Mouse (Mus musculus) megakaryocyte, embryonic 14.5 days (primary cell): Measurements from ENCODE around the gene Rab30. TPM values are rescaled to one million over a fixed set of nuclear protein-coding genes. Genes with fewer than 3 reads are reported as not detected.

Experiments
- H3K27me3 ChIP-seq: replicated peaks from 2 replicates; pipeline ENCODE3; 2012; ENCODE audit warnings: inconsistent platforms
- H3K36me3 ChIP-seq: replicated peaks from 2 replicates; pipeline ENCODE3; 2012; ENCODE audit warnings: low read length, inconsistent platforms, mixed read lengths
- H3K4me1 ChIP-seq: 2 replicates; pipeline ENCODE4 v1.6.1; 2012; ENCODE audit warnings: inconsistent platforms
- H3K4me3 ChIP-seq: replicated peaks from 2 replicates; pipeline ENCODE3; 2012; ENCODE audit warnings: moderate library complexity, mild to moderate bottlenecking, inconsistent platforms
- H3K9me3 ChIP-seq: 2 replicates; pipeline ENCODE4 v1.6.1; 2012; ENCODE audit warnings: inconsistent platforms
- FLI1 ChIP-seq: IDR thresholded peaks from 2 replicates; pipeline ENCODE4 v1.6.1; 2012; ENCODE audit warnings: low read length, inconsistent platforms, mixed read lengths
- GATA1 ChIP-seq: IDR thresholded peaks from 3 replicates; pipeline ENCODE4 v1.6.1; 2012; ENCODE audit warnings: mixed read lengths, low read length, inconsistent platforms, borderline replicate concordance
- polyA plus RNA-seq: library from polyadenylated mRNA; stranded (reverse); fragments of >175 nt; gene quantifications from 2 replicates; pipeline ENCODE4 v1.2.3, GENCODE M21; 2012; ENCODE audit warnings: low replicate concordance; ENCODE audit not compliant: insufficient read depth

The Rab30 gene
- polyA plus RNA-seq, 1 experiment: not detected

DNA sequence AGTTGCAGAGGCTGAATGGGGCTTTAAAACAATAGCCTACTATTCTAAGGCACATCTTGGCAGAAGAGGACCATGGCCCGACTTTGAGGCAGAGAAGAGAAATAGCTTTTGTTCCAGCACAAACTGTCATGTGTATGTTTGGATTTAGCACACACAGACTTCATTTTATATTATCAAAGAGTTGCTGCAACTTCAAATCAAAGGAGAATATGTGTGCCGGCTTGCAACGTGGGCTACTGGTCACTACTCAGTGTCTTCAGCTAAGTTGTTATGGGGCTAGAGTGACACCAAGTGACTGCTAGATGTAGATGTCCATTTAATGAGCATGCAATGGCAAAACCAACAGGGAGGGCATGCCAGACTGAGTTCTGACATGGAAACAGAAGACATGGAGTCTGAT is 86.6 kb downstream of the Rab30 start:
- Histone ChIP-seq H3K4me3 (no peak overlapping the region), H3K9me3 (no peaks in the 10 kb centered on the region), H3K27me3 (peaks cover 1% of the 10 kb centered on the region), H3K36me3 (no peaks in the 10 kb centered on the region), H3K4me1 (peaks cover 13% of the 10 kb centered on the region)
- TF ChIP-seq FLI1 (no peak), GATA1 (no peak)

DNA sequence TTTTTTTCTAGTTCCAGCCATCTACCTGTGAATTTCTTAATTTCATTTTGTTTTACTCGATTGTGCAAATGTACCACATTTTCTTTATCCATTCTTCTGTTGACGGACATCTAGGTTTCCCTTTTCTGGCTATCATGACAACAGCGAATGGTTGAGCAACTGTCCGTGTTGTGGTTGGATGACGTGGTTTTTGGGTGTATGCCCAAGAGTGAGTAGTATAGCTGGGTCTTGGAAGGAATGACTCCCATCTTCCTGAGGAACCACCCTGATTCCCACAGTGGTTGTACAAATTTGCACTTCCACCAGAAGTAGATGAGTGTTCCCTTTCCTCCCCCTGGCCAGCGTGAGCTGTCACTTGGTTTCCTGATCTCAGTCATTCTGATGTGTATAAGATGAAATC is 91.0 kb downstream of the Rab30 start:
- TF ChIP-seq FLI1 (no peak), GATA1 (no peak)
- Histone ChIP-seq H3K4me3 (no peak overlapping the region), H3K36me3 (peaks cover 4% of the 10 kb centered on the region), H3K9me3 (no peaks in the 10 kb centered on the region), H3K4me1 (peaks cover 13% of the 10 kb centered on the region), H3K27me3 (no peaks in the 10 kb centered on the region)

DNA sequence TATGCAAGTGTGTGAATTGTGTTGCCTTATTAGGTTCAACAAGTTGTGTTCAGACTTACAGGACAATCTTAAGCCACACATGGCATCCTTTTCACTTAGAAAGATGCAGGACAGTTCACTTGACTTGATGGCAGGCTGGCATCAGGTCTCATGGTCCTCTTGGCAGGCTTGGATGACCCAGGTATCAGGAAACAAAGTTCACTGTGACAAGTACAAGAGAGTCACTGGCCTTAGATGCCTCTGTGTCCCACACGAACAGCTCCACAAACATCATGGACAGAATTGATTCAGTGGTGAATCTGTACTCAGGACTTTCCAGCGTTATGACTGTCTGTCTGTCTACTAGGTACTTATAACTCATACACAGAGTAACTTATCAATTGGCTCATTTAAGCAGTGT is 93.0 kb downstream of the Rab30 start:
- H3K4me3 ChIP-seq: no peak overlapping the region
- TF ChIP-seq FLI1 (no peak), GATA1 (no peak)
- peaks cover 4% of the 10 kb centered on the region for H3K36me3 ChIP-seq
- H3K4me1 ChIP-seq: peaks cover 15% of the 10 kb centered on the region
- no peaks in the 10 kb centered on the region for H3K9me3 ChIP-seq
- H3K27me3 ChIP-seq: no peaks in the 10 kb centered on the region

DNA sequence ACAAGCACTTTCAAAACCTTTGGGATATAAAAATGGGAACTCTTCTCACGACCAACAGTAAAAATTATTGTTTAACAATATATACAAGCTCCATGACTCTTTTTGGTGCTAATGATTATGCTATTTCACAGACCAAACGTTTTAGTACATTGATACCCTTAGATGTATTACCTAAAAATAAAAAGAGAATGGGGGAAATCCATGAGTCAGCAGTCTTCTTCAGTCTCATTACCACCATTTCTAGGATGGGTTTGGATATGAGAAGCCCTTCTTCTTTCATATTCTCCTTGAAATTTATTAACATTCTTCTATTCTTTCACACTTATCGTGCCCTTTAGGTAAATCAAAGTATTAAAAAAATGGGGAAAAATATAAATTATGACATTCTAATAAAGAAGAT is 95.0 kb downstream of the Rab30 start:
- H3K36me3 ChIP-seq: peaks cover 4% of the 10 kb centered on the region
- H3K9me3 ChIP-seq: no peaks in the 10 kb centered on the region

DNA sequence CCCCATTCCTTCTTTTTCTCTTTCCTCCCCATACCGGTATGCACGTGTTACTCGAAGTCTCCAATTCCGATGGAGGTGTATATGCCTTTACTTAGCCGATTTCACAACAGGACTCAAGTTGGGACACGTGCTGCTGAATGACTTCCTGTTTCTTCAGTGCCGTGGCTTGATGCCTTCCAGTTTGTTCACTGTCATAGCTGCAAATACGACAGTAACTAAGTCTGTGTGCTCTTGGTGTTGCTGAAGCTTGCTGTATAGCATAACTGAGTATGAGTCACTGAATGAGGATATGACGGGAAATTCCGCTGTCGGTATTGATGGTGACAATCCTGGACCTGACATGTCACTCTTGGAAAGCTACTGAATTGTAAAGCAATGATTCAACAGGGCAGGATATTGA is 95.8 kb downstream of the Rab30 start:
- H3K36me3 ChIP-seq: peaks cover 4% of the 10 kb centered on the region
- peaks cover 15% of the 10 kb centered on the region for H3K4me1 ChIP-seq
- no peak overlapping the region for H3K4me3 ChIP-seq
- no peaks in the 10 kb centered on the region for H3K27me3 ChIP-seq
- no peaks in the 10 kb centered on the region for H3K9me3 ChIP-seq
- no peak for TF ChIP-seq FLI1

More for the DNA sequence above, 95.0 kb downstream of the Rab30 start:
- TF ChIP-seq FLI1 (no peak), GATA1 (no peak)
- Histone ChIP-seq H3K4me1 (peaks cover 15% of the 10 kb centered on the region), H3K4me3 (no peak overlapping the region), H3K27me3 (no peaks in the 10 kb centered on the region)

DNA sequence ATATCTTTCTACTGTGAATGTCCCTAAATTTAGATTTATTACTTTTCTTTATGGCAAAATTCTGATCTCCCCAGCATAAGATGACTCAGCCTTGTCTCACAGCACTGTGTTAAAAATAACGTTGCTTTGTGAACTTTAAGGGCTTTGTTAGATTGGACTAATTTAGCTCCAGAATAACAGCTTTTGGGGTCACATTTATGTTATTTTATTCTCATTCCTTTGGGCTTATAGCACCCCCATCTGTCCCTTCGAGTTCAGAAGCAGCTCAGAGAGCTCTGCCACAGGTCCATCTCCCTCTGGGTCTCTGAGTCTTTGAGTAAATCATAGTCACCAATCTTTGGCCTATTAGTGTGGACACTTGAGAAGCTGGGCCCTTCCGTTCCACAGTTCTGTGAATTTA is 96.5 kb downstream of the Rab30 start:
- Histone ChIP-seq H3K9me3 (no peaks in the 10 kb centered on the region), H3K4me3 (no peak overlapping the region), H3K36me3 (peaks cover 4% of the 10 kb centered on the region), H3K4me1 (peaks cover 9% of the 10 kb centered on the region), H3K27me3 (no peaks in the 10 kb centered on the region)
- TF ChIP-seq GATA1 (no peak), FLI1 (no peak)

DNA sequence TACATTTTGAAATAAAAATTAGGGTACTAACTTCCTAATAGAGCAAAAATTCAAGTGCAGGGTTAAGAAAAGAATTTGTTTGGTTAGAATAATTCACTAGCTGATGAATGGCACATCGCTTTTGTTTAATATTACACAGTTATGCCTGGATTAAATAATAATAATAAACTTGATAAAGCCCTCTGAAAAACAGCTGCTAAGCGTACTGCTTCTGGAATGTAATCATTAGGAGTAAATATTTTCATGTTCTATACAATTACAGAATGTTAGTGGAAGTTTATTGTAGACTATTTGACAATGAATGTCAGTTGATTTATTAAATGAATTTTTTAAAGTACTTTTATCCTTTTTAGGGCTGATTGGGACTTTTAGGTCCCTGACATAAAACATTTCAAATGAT is 100.9 kb downstream of the Rab30 start:
- Histone ChIP-seq H3K4me3 (no peak overlapping the region), H3K9me3 (no peaks in the 10 kb centered on the region), H3K27me3 (no peaks in the 10 kb centered on the region), H3K4me1 (peaks cover 3% of the 10 kb centered on the region), H3K36me3 (no peaks in the 10 kb centered on the region)
- TF ChIP-seq FLI1: no peak
- no peak for TF ChIP-seq GATA1

DNA sequence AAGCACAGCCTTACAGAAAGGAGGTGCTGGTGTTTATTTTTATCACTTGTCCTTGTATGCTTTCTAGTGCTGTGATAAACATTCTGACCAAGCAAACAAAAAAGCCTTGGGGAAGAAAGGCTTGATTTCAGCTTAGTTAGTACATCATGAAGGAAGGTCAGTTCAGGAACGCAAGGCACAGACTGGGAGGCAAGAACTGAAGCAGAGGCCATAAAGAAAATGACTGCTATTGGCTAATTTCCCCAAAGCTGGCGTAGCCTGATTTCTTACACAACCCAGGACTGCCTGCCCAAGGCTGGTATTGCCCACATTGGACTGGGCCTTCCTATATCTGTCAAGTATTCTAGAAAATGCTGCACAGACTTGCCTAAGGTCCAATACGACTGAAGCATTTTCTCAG is 106.8 kb downstream of the Rab30 start:
- TF ChIP-seq GATA1: no peak
- no peak for TF ChIP-seq FLI1
- Histone ChIP-seq H3K4me1 (no peaks in the 10 kb centered on the region), H3K4me3 (no peak overlapping the region), H3K27me3 (no peaks in the 10 kb centered on the region), H3K36me3 (no peaks in the 10 kb centered on the region), H3K9me3 (no peaks in the 10 kb centered on the region)

DNA sequence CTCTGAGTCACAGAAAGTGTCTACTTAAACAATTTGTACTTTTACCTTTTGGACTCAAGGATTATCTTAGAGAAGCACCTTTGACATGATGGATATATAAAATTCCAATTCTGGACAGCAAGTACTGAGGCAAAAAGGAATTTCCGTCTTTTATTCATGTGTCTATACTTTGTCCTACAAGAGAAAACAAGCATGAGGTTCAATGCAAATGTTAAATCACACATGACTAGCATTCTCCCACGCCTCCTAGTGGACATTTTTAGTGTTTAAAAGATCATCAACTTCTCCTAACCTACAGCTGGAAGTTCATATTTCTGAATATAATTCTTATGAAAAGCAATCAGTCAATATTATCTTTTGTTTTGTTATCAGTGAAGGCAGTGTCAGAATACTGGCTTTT is 125.1 kb downstream of the Rab30 start:
- no peaks in the 10 kb centered on the region for H3K27me3 ChIP-seq
- TF ChIP-seq FLI1: no peak
- TF ChIP-seq GATA1: no peak
- no peak overlapping the region for H3K4me3 ChIP-seq
- peaks cover 70% of the 10 kb centered on the region for H3K36me3 ChIP-seq
- H3K4me1 ChIP-seq: peaks cover 10% of the 10 kb centered on the region
- H3K9me3 ChIP-seq: no peaks in the 10 kb centered on the region

DNA sequence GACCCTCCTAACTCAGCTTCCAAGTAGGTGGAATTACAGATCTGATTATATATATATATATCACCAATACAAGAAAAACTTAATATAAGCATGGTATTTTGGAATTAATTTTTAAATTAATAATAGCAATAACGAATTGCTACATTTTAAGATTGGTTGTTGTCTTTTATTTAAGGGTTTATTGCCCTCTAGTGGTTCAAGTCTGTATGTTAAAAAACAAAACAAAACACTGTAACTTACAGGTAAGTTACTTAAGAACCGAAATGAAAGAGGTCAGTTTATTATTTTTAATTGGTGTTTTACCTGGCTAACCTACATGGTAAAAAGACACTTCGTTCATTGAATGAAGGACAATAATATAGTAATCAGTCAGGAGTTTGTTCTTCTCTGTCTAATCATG is 128.8 kb downstream of the Rab30 start:
- Histone ChIP-seq H3K4me1 (peaks cover 34% of the 10 kb centered on the region), H3K9me3 (no peaks in the 10 kb centered on the region), H3K4me3 (no peak overlapping the region), H3K36me3 (peaks cover 40% of the 10 kb centered on the region), H3K27me3 (no peaks in the 10 kb centered on the region)
- no peak for TF ChIP-seq GATA1
- TF ChIP-seq FLI1: no peak

DNA sequence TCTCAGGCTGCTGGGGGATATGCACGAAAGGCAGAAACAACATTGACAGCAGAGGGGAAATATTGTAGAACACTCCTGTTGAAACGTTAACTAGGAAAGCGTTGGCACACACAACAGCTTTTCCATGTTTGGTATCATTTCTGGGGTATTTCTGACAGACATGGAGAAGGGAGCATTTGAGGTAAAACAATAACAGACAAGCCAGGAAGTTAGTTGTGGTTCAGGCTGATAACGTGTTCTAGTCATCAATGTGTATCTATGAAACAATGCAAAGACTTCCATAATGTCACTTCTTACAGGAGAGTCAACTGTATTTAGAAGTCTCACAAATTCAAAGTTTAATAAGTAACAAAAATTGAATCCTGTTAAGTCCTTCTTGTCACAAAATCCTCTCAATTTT is 130.2 kb downstream of the Rab30 start:
- Histone ChIP-seq H3K4me3 (peak overlapping the region; percentile 33), H3K9me3 (no peaks in the 10 kb centered on the region), H3K27me3 (no peaks in the 10 kb centered on the region), H3K4me1 (peaks cover 41% of the 10 kb centered on the region), H3K36me3 (peaks cover 28% of the 10 kb centered on the region)
- TF ChIP-seq GATA1: no peak
- TF ChIP-seq FLI1: no peak
